Mouse (Mus musculus) lung, adult 10 weeks (tissue): Measurements from ENCODE around the gene Acpp. TPM values are rescaled to one million over a fixed set of nuclear protein-coding genes. Genes with fewer than 3 reads are reported as not detected.

Source experiments
- polyA plus RNA-seq: library from polyadenylated mRNA; stranded (reverse); fragments of 350-450 nt; fragmentation: Illumina TruSeq; extraction: RNeasy Lipid Tissue Mini Kit (QIAGEN cat#74804); gene quantifications from one replicate; pipeline ENCODE4 v1.2.3, GENCODE M21; 2014; ENCODE audit warnings: low read depth, low replicate concordance; ENCODE audit not compliant: insufficient read depth

Acpp gene
- 1.6 TPM for polyA plus RNA-seq

GRCm38 (mm10) chr9:104337183-104337931 is at the start of gene Acpp:
TSS of gene Acpp (minus strand) at chr9:104337748.

DNA sequence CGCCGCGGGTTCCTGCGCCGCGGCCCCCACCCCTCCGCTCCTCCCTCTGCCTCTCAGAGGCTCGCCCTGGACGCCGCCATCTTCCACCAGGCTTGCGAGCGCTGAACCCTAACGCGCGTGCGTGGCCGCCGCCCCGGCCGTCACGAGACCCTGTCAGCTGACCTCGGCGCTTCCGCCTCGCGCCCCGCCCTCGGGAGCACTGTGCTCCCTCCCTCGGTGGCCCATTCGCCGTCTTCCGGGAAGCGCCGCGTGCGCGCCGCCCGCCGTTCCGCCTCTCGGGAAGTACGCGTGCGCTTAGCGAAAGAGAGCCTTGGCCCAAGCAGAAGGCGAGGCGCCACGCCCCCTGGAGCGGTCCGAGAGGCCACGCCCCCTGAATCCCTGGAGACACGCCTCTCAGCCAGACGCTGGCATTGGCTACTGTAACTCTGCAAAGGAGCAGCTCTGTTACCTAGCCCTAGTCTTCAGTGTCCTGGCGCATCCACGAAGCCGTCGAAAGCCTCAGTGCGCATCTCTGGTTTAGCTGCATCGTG is 74.7 kb downstream of the Acpp start, which contains the start of gene Dnajc13:
Dnajc13 (minus strand) TSS at position 108 of the 530 bp plus-strand sequence.

Other genes with a start within 250 kb of the Acpp start
- 3.1 TPM for gene Ackr4, start 210.8 kb downstream of the Acpp start, polyA plus RNA-seq
- gene Dnajc13, start 74.8 kb downstream of the Acpp start, polyA plus RNA-seq: 13.6 TPM
- gene Cpne4, start 209.5 kb upstream of the Acpp start, polyA plus RNA-seq: not detected